Mouse (Mus musculus): ENCODE results near the gene Snrpb. TPM values are rescaled to one million over a fixed set of nuclear protein-coding genes. Genes with fewer than 3 reads are reported as not detected.

Gene Snrpb
- polyA plus RNA-seq, 1 experiment from 2014 or later = 435 TPM

- no peaks in the 10 kb centered on the region for H3K27me3 ChIP-seq (ENCODE audit: control insufficient read depth, insufficient read depth, low read length)
- no peaks in the 10 kb centered on the region for H3K4me1 ChIP-seq (ENCODE audit: control insufficient read depth in 2 of 2, insufficient read depth in 2 of 2, low read length in 2 of 2)
- H3K36me3 ChIP-seq (ENCODE audit: control insufficient read depth, insufficient read depth, low read length) = peaks cover 13% of the 10 kb centered on the region
- H3K9me3 ChIP-seq (ENCODE audit: control insufficient read depth, low read length) = no peaks in the 10 kb centered on the region
- no peak for ATAC-seq (ENCODE audit: insufficient number of reproducible peaks, insufficient read depth, low FRiP score, low read depth)
- H3K4me2 ChIP-seq (ENCODE audit: low read length) = no peak overlapping the region
- no peak overlapping the region for H3K27ac ChIP-seq (replicated peaks in 1 of 2; ENCODE audit: control insufficient read depth in 1 of 2, insufficient read depth in 1 of 2, low read depth in 2 of 2, low read length in 2 of 2)
- WGBS = 78% methylated on average over 5 of the region's 5 CpGs
- H3K4me3 ChIP-seq (ENCODE audit: control insufficient read depth in 1 of 2, insufficient read depth in 1 of 2, low read depth in 1 of 2, low read length in 2 of 2) = no peak overlapping the region
- H3K9ac ChIP-seq (ENCODE audit: low read length) = no peak overlapping the region
These were observed 16.5 kb downstream of the Snrpb start for GRCm38 (mm10) chr2:130162701-130163100.

- H3K4me1 ChIP-seq (ENCODE audit: control insufficient read depth in 2 of 2, insufficient read depth in 2 of 2, low read length in 2 of 2) = no peaks in the 10 kb centered on the region
- no peaks in the 10 kb centered on the region for H3K9me3 ChIP-seq (ENCODE audit: control insufficient read depth, low read length)
- no peak overlapping the region for H3K27ac ChIP-seq (replicated peaks in 1 of 2; ENCODE audit: control insufficient read depth in 1 of 2, insufficient read depth in 1 of 2, low read depth in 2 of 2, low read length in 2 of 2)
- H3K4me3 ChIP-seq (ENCODE audit: control insufficient read depth in 1 of 2, insufficient read depth in 1 of 2, low read depth in 1 of 2, low read length in 2 of 2) = no peak overlapping the region
- H3K4me2 ChIP-seq (ENCODE audit: low read length) = no peak overlapping the region
- no peaks in the 10 kb centered on the region for H3K27me3 ChIP-seq (ENCODE audit: control insufficient read depth, insufficient read depth, low read length)
- no peak overlapping the region for H3K9ac ChIP-seq (ENCODE audit: low read length)
- 59% methylated on average over 4 of the region's 4 CpGs for WGBS
- H3K36me3 ChIP-seq (ENCODE audit: control insufficient read depth, insufficient read depth, low read length) = no peaks in the 10 kb centered on the region
- ATAC-seq (ENCODE audit: insufficient number of reproducible peaks, insufficient read depth, low FRiP score, low read depth) = no peak
These were observed 21.1 kb downstream of the Snrpb start for GRCm38 (mm10) chr2:130158088-130158437.

- Histone ChIP-seq H3K4me2 (ENCODE audit: low read length) (no peak overlapping the region), H3K4me1 (ENCODE audit: control insufficient read depth in 2 of 2, insufficient read depth in 2 of 2, low read length in 2 of 2) (no peaks in the 10 kb centered on the region), H3K9me3 (ENCODE audit: control insufficient read depth, low read length) (no peaks in the 10 kb centered on the region), H3K27ac (replicated peaks in 1 of 2; ENCODE audit: control insufficient read depth in 1 of 2, insufficient read depth in 1 of 2, low read depth in 2 of 2, low read length in 2 of 2) (no peak overlapping the region), H3K4me3 (ENCODE audit: control insufficient read depth in 1 of 2, insufficient read depth in 1 of 2, low read depth in 1 of 2, low read length in 2 of 2) (no peak overlapping the region), H3K27me3 (ENCODE audit: control insufficient read depth, insufficient read depth, low read length) (no peaks in the 10 kb centered on the region), H3K9ac (ENCODE audit: low read length) (no peak overlapping the region), H3K36me3 (ENCODE audit: control insufficient read depth, insufficient read depth, low read length) (no peaks in the 10 kb centered on the region)
- WGBS = 64% methylated on average over 14 of the region's 14 CpGs
- ATAC-seq (ENCODE audit: insufficient number of reproducible peaks, insufficient read depth, low FRiP score, low read depth) = no peak
These were observed 21.7 kb downstream of the Snrpb start for GRCm38 (mm10) chr2:130157231-130158087.

GRCm38 (mm10) chr2:130155851-130156250 lies 23.4 kb downstream of the Snrpb start:
- Histone ChIP-seq H3K9ac (ENCODE audit: low read length) (no peak overlapping the region), H3K4me1 (ENCODE audit: control insufficient read depth in 2 of 2, insufficient read depth in 2 of 2, low read length in 2 of 2) (no peaks in the 10 kb centered on the region), H3K27ac (replicated peaks in 1 of 2; ENCODE audit: control insufficient read depth in 1 of 2, insufficient read depth in 1 of 2, low read depth in 2 of 2, low read length in 2 of 2) (no peak overlapping the region), H3K27me3 (ENCODE audit: control insufficient read depth, insufficient read depth, low read length) (no peaks in the 10 kb centered on the region), H3K9me3 (ENCODE audit: control insufficient read depth, low read length) (no peaks in the 10 kb centered on the region), H3K4me2 (ENCODE audit: low read length) (no peak overlapping the region), H3K36me3 (ENCODE audit: control insufficient read depth, insufficient read depth, low read length) (no peaks in the 10 kb centered on the region), H3K4me3 (ENCODE audit: control insufficient read depth in 1 of 2, insufficient read depth in 1 of 2, low read depth in 1 of 2, low read length in 2 of 2) (no peak overlapping the region)
- ATAC-seq (ENCODE audit: insufficient number of reproducible peaks, insufficient read depth, low FRiP score, low read depth) = no peak

GRCm38 (mm10) chr2:130155171-130155570 lies 24.0 kb downstream of the Snrpb start:
- no peaks in the 10 kb centered on the region for H3K4me1 ChIP-seq (ENCODE audit: control insufficient read depth in 2 of 2, insufficient read depth in 2 of 2, low read length in 2 of 2)
- WGBS = 75% methylated on average over 3 of the region's 3 CpGs
- no peak overlapping the region for H3K4me2 ChIP-seq (ENCODE audit: low read length)
- no peak overlapping the region for H3K27ac ChIP-seq (replicated peaks in 1 of 2; ENCODE audit: control insufficient read depth in 1 of 2, insufficient read depth in 1 of 2, low read depth in 2 of 2, low read length in 2 of 2)
- ATAC-seq (ENCODE audit: insufficient number of reproducible peaks, insufficient read depth, low FRiP score, low read depth) = no peak
- H3K9me3 ChIP-seq (ENCODE audit: control insufficient read depth, low read length) = no peaks in the 10 kb centered on the region
- no peak overlapping the region for H3K9ac ChIP-seq (ENCODE audit: low read length)
- no peaks in the 10 kb centered on the region for H3K27me3 ChIP-seq (ENCODE audit: control insufficient read depth, insufficient read depth, low read length)
- H3K36me3 ChIP-seq (ENCODE audit: control insufficient read depth, insufficient read depth, low read length) = no peaks in the 10 kb centered on the region
- H3K4me3 ChIP-seq (ENCODE audit: control insufficient read depth in 1 of 2, insufficient read depth in 1 of 2, low read depth in 1 of 2, low read length in 2 of 2) = no peak overlapping the region

- no peak overlapping the region for H3K9ac ChIP-seq (ENCODE audit: low read length)
- WGBS = 78% methylated on average over 5 of the region's 5 CpGs
- H3K36me3 ChIP-seq (ENCODE audit: control insufficient read depth, insufficient read depth, low read length) = no peaks in the 10 kb centered on the region
- H3K4me2 ChIP-seq (ENCODE audit: low read length) = no peak overlapping the region
- H3K27ac ChIP-seq (replicated peaks in 1 of 2; ENCODE audit: control insufficient read depth in 1 of 2, insufficient read depth in 1 of 2, low read depth in 2 of 2, low read length in 2 of 2) = no peak overlapping the region
- ATAC-seq (ENCODE audit: insufficient number of reproducible peaks, insufficient read depth, low FRiP score, low read depth) = no peak
- H3K27me3 ChIP-seq (ENCODE audit: control insufficient read depth, insufficient read depth, low read length) = no peaks in the 10 kb centered on the region
- no peak overlapping the region for H3K4me3 ChIP-seq (ENCODE audit: control insufficient read depth in 1 of 2, insufficient read depth in 1 of 2, low read depth in 1 of 2, low read length in 2 of 2)
- H3K9me3 ChIP-seq (ENCODE audit: control insufficient read depth, low read length) = no peaks in the 10 kb centered on the region
- no peaks in the 10 kb centered on the region for H3K4me1 ChIP-seq (ENCODE audit: control insufficient read depth in 2 of 2, insufficient read depth in 2 of 2, low read length in 2 of 2)
These were observed 33.0 kb downstream of the Snrpb start for GRCm38 (mm10) chr2:130146089-130146668.

GRCm38 (mm10) chr2:130144703-130145324 lies 34.4 kb downstream of the Snrpb start:
- no peak for ATAC-seq (ENCODE audit: insufficient number of reproducible peaks, insufficient read depth, low FRiP score, low read depth)
- Histone ChIP-seq H3K4me1 (ENCODE audit: control insufficient read depth in 2 of 2, insufficient read depth in 2 of 2, low read length in 2 of 2) (no peaks in the 10 kb centered on the region), H3K9me3 (ENCODE audit: control insufficient read depth, low read length) (no peaks in the 10 kb centered on the region), H3K4me2 (ENCODE audit: low read length) (no peak overlapping the region), H3K4me3 (ENCODE audit: control insufficient read depth in 1 of 2, insufficient read depth in 1 of 2, low read depth in 1 of 2, low read length in 2 of 2) (no peak overlapping the region), H3K27me3 (ENCODE audit: control insufficient read depth, insufficient read depth, low read length) (no peaks in the 10 kb centered on the region), H3K36me3 (ENCODE audit: control insufficient read depth, insufficient read depth, low read length) (no peaks in the 10 kb centered on the region), H3K27ac (replicated peaks in 1 of 2; ENCODE audit: control insufficient read depth in 1 of 2, insufficient read depth in 1 of 2, low read depth in 2 of 2, low read length in 2 of 2) (no peak overlapping the region), H3K9ac (ENCODE audit: low read length) (no peak overlapping the region)
- WGBS = 72% methylated on average over 23 of the region's 23 CpGs

All from heart, embryonic 14.5 days (tissue).